Mouse (Mus musculus): ENCODE measurements around the gene Raver2.
A peak's percentile ranks its signal among the peaks of the same experiment; 100 is the strongest.

Gene Raver2

DNA sequence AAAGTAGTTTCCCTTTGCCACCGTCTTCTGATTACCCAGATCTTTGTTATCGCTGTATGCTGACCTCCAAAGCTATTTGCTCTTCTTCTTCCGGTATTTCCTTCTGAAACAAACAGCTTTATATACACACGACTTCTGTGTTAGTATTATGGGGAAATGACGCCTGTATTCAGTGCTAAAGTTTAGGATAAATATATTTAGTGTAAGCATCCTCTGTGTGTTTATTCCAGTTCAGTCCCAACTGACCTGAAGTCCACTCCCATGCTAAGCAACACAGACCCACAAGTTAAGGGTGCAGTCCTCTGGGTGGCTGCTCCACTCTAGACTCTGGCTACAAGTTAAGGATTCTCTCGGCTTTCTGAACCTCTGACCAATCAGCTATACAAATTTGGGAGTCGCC, 52.2 kb downstream of the Raver2 start:
- no peak for DNase-seq

- DNase-seq: no peak
Measured at GRCm38 (mm10) chr4:101135013-101135412, 66.2 kb downstream of the Raver2 start.

DNA sequence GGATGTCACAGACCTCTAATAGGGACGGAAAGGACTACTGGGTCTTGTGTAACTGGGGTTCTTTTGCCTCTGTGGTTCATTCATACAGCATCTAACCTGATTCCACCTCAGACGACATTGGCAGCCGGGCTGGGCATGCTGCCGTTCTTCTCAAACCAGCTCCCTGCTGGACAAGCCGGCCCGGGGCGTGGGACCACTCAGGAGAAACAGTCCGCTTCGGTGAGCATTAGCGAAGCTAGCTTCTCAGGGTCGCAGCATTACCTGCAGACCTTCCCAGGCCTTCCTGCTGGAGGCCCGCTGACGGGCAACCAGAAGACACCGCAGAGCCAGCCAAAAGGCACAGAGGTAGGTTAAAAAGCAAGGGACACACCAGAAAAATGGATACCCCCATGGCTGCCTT, 67.1 kb downstream of the Raver2 start:
- DNase-seq: no peak

DNA sequence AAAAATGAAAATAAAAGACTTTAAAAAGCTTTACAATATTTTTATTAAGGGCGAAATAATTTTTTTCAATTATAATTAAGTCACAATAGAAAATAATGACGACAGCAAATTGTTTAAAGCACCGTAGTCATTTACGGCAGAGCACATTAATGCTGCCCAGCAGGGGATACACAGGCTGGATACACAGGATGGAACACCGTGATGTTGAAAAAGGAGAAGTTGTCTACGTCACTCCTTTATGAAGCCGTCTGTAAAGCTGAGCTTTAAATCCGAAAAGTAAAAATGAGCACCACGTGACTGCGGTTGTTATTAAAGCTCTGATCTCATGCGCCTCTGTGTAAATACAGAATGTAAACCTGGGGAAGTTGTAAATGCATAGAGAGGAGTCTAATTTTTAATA, 69.2 kb downstream of the Raver2 start:
- DNase-seq: no peak

GRCm38 (mm10) chr4:101141768-101142167, 73.0 kb downstream of the Raver2 start:
- DNase-seq: no peak

DNA sequence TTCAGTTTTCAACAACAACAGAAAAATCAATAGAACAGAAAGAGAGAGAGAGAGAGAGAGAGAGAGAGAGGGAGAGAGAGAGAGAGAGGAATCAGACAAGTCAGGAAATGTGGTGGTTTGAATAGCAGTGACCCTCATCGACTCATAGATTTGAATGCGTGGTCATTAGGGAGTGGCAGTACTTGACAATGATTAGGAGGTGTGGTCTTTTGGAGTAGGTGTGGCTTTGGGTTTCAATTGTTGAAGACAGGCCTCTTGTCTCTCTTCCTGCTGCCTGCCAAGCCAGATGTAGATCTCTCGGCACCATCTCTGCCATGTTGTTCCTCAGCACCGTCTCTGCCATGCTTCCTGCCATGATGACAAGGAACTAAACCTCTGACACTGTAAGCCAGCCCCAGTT, 75.1 kb downstream of the Raver2 start:
- no peak for DNase-seq

GRCm38 (mm10) chr4:101144361-101144760, 75.6 kb downstream of the Raver2 start:
- no peak for DNase-seq

DNA sequence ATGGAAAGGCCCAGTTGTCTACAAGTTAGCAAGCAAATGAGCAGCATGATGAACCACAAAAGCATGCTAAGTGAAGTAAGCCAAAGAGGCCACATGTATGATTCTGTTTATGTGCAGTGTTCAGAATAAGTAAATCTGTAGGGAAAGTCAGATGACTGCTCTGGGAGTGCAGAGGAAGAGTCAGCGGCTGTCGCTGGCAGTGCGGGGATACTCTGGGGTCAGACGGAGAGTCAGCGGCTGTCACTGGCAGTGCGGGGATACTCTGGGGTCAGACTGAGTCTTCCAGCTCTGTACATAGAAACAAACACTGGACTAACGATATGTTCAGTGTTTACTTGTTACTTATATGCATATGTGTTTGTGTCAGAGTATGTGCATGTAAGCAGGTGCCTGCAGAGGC, 76.0 kb downstream of the Raver2 start:
- DNase-seq: no peak

DNA sequence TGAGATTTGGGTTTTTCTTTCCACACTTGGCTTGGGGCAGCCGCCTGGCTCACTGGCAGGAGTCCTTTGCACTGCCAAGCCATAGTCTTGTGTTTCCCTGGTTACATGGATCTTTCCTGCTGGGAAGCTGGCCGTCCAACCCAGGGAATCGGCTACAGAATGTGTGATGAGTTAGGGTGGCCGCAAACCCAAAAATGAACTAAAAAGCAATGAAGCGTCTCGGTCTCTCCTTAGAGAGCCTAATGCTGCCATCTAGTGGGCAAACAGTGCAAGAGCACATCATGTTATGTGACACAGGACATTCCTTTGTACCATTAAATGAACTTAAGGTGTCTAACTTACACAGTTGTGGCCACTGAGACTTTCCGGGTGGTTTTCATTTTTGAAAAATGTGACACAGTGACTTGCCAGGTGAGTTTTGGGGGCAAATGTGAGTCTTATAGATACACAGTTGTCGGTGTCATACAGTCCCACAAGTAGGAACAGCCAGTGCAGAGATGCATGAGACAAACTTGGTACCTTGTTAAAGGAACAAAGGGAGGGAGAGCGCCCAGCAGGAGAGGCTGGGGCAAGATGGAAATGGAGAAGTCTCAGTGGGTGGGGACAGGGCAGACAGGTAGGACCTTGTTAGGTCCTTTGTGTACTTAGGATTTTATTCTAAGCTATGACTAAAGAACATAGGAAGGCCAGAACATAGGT, 77.4 kb downstream of the Raver2 start:
- DNase-seq: peak; percentile 74

- no peak for DNase-seq
Measured at GRCm38 (mm10) chr4:101146891-101147655, 78.3 kb downstream of the Raver2 start.

- DNase-seq: no peak
Measured at GRCm38 (mm10) chr4:101155541-101155940, 86.8 kb downstream of the Raver2 start.

GRCm38 (mm10) chr4:101157476-101157875, 88.7 kb downstream of the Raver2 start:
- no peak for DNase-seq

DNA sequence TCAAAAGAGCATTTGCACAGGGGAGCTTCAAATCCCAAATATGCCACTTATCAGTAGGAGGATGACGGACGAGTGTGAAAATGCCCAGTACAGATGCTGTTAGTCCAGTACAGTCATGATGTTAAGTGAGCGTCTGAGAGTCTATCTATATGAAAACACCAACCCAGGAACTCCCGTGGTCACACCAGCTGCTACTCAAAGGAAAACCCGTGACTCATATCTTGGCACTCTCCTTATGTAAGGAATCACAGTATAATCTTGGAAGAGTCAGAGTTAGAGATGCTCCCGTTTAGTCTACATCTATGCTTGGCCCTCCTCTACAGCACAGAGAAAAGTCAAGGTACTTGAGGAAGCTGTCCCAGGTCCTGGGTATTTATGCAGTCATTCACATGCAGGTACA, 89.5 kb downstream of the Raver2 start:
- peak; percentile 78 for DNase-seq

GRCm38 (mm10) chr4:101159191-101159764, 90.5 kb downstream of the Raver2 start:
- peak; percentile 43 for DNase-seq

- no peak for DNase-seq
Measured at GRCm38 (mm10) chr4:101160821-101161220, 92.0 kb downstream of the Raver2 start.

DNA sequence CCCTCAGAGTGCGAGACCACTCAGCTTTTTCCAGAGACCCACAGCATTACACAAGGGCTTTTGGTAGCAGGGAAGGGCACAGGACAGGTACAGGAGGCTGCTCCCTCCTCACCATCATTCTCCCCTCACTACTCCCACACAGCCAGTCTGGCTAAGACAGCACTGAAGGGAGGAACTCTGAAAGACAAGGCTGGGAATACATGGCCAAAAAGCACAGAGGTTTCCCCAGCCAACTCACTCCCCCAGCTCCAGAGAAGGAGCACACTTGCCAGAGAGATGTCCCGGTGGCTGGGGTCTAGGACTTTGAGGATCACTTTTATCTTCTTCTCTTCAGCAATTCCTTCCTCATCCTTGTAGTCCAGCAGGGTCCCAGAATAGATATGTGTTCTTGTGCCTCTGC, 95.4 kb downstream of the Raver2 start:
- DNase-seq: peak; percentile 47

DNA sequence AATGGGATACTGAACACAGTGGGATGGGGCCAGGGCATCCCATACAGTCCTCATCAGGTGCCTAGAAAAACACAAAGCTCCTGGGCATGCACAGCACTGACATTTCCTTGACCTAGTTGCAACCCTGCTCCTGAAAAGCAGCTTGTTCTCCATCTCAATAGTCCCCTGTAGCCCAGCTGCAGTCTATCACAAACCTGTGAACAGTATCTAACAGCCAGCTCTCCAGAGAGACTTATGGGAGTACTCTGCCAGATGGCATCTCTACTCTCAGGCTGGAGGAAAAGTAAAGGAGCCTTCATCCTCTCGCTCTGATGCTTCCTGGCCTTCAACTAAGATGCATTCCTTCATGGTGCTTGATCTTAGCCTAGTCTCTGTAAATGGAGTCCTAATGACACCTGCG, 95.9 kb downstream of the Raver2 start:
- peak; percentile 39 for DNase-seq

- no peak for DNase-seq
Measured at GRCm38 (mm10) chr4:101165776-101166175, 97.0 kb downstream of the Raver2 start.

GRCm38 (mm10) chr4:101167777-101168176, 99.0 kb downstream of the Raver2 start:
- no peak for DNase-seq

GRCm38 (mm10) chr4:101168189-101168778, 99.5 kb downstream of the Raver2 start:
- peak; percentile 46 for DNase-seq

GRCm38 (mm10) chr4:101172738-101173137, 104.0 kb downstream of the Raver2 start:
- DNase-seq: no peak

GRCm38 (mm10) chr4:101174916-101175625, 106.3 kb downstream of the Raver2 start:
- DNase-seq: no peak

DNA sequence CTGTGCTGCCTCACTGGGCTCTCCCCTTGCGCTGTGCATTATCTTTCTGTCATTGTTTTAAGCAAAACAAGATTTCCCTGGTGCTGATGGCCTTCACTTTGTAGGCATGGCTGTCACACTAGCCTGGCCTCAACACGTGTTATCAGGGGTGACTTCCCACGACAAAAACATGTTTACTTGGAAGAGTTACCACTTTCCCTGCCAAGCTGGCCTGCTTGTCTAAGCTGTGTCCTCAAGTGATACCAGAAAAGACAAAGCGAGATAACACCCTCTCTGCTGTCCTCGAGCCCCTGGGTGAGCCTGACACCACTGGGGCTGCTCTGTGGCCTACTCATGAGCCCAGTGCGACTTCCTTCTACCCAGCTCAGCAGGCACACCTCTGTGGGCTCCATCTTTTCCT, 107.3 kb downstream of the Raver2 start:
- DNase-seq: no peak
